Mouse (Mus musculus) retina, adult 2 months (tissue): Measurements from ENCODE around the gene Ano10.
"Not testable (repeated sequence)": the region's sequence is repeated elsewhere in the genome, so short reads cannot be mapped to it uniquely, and the experiment has no call there.

Source experiments
- DNase-seq: peaks from one replicate; pipeline ENCODE4 v3.0.0-alpha.2; 2012; ENCODE audit warnings: low read depth, low spot score

The Ano10 gene

DNA sequence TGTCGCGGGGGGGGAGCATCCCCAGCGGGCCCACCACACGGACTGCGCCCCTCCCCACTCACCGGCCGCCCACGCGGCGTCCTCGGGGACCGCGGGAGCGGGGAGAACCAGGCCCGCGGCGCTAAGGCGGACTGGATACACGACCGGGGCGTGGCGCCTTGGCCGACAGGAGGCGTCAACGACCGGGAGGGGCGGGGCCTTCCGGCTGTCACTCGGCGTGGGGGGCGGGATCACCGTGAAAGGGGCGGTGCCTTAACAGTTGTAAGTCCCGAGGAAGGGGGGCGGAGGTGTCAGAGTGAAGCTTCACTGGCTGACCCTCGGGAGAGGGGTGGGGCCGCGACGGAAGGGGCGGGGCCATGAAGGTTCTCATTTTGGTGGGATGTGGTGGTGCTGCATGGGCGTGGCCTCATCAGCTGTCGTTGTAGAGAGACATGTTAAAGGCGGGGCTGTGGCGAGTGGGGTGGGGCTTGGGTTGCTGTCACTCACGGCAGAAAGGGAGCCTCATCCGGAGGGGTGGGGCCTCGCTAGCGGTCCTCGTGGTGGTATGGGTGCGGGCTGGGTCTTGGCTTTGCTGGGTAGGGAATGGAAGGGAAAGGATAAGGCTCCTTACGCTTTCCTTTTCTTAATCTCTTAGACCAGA lies at the start of gene Ano10:
Ano10 (minus strand) TSS at position 182 of the 640 bp plus-strand sequence.
- peak; percentile 88 for DNase-seq

DNA sequence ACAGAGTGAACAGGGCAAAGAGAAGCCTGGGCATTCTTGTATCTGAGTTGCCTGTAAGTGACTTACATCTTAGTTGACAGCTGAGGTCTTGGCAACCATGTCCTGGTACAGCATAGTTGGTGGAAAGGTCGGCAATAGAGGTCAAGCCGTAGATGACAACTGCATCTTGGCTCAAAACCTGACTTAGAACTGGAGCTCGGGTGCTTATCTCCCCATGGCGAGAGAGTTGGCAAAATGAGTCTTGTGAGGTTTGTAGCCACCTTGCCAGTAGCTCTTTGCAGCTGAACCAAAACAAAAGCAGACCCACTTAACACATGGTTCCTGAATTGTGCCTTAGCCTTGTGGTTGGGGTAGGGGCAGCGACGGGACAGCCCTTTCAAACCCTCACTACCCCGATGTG lies 49.2 kb upstream of the Ano10 start:
- DNase-seq: no peak

DNA sequence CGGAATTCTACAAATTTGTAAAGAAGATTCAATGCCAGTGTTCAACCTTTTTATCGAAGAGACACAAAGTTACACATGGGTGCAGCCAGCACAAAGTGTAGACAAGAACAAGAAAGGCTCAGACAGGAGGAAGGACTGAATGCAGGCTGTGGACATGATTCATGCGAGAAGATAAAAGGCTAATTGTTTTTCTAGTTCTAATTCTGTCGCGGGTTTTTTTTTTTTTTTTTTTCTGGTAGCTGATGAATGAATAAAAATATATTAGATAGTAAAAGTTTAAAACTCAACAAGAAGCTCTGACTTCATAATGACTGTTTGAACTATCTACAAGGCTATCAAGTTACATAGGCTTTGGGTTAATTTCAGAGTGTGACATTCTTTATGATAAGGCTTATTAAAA lies 45.7 kb upstream of the Ano10 start:
- DNase-seq: no peak

DNA sequence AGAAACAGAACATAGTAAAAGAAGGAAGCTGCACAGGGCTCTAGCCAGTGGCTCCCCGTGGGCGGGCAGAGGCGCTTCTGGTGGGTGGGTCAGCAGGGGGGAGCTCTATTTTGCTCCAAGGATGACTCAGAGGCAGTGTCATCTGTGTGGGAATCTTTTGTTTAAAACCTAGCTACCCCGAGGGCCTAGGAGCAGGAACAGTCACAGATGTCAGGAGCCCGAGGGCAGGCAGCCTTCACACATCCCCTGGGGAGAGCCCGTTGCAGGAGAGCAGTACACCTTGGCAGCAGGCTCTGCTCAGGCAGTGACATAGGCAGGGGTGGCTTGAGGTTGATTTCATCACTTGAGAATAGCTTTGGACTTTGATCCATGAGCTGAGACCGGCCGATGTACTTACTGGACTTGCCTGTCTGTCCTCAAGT lies 43.3 kb upstream of the Ano10 start:
- no peak for DNase-seq

DNA sequence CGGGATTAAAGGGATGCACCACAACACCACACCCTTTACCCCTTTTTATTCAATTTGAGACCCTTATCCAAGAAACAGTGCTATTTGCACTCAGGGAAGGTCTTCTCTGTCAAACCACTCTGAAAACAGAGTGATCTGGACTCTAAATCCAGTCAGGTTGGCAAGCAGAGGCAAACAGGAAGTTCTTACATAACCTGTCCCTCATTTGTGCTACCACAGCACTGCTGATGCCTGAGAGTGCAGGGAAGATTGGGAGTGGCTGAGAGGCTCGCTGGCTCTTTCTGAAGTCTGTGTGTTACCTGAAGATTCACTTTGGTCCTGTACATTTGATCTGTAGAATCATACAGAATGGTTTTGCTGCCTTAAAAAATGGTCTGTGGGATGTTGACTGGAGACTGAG lies 42.5 kb upstream of the Ano10 start:
- no peak for DNase-seq

DNA sequence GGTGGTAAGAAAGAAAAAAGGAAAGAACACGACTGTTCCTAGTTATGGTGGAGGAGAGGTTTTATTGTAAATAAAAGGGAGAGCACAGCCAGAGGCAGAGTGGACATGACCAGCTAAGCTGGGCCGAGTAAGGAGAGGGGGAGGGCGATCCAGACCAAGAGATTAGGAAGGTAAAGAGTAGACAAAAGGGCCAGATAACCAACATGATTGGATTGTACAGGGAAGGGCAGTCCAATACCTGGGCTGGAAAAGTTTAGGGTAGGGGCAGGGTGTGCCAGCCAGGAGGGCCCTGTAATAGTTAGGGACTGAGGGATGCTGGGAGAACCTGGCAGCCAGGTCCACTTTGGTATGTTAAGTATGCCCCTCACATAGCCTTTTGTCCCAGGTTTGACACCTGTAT lies 34.0 kb upstream of the Ano10 start:
- no peak for DNase-seq

DNA sequence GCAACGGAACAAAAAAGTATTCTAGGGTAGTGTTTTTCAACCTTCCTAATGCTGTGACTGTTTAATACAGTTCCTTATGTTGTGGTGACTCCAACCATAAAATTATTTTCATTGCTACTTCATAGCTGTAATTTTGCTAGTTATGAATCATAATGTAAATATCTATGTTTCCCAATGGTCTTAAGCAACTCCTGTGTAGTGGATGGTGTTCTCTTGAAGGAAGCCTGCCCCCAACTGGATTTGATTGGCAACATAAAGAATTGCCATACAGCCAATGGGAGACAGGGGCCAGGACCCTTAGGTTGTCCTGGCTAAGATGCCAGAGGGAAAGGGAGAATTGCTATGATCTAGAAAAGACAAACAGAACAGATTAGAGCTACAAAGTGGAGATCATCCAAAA lies 31.8 kb upstream of the Ano10 start:
- DNase-seq: no peak

DNA sequence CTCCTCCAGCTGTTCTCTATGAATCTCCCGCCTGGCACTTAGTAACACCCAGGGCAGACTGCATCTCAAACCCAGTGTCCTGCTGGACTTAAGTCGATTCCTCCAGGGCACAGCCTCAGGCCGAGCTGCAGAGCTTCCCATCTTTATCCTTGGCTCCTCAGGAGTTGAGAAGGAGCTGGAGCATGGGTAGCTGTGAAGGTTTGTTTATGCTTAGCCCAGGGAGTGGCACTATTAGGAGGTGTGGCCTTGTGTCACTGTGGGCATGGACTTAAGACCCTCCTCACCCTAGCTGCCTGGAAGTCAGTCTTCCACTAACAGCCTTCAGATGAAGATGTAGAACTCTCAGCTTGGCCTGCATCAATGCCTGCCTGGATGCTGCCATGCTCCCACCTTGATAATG lies 28.1 kb upstream of the Ano10 start:
- DNase-seq: no peak

DNA sequence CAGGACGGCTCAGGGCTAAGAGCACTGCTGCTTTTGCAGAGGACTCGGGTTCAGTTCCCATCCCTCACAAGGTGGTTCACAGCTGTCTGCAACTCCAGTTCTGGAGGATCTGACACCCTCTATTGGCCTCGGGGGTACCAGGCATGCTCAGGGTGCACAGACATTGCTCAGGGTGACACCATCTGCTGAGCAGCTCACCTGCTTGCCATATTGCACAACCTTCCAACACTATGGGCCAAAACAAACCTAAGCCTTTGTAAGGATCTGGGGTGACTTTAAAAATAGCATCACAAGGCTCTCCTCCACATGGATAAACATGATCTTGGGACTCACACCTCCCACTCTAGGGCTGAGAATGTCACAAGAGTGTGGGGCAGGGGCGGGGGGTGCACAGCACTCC lies 26.4 kb upstream of the Ano10 start:
- DNase-seq: no peak

DNA sequence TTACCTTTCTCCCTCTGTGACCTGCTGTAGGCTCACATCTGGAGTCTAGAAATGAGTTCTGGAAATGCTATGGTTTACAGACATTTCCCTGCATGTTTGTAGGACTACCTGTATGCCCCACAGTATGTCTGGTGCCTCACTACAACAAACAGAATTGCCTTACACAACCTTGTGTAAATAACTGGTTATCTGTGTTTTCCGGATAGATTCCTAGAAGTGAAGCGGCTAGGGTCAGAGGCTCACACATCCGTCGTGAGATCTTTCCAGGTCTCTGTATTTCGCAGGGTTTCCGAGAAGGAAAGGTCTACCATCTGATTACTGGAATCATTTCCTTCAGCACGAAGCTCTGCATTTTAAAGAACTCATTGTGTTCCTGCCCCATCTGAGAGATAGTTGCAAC lies 22.3 kb upstream of the Ano10 start:
- DNase-seq: no peak

DNA sequence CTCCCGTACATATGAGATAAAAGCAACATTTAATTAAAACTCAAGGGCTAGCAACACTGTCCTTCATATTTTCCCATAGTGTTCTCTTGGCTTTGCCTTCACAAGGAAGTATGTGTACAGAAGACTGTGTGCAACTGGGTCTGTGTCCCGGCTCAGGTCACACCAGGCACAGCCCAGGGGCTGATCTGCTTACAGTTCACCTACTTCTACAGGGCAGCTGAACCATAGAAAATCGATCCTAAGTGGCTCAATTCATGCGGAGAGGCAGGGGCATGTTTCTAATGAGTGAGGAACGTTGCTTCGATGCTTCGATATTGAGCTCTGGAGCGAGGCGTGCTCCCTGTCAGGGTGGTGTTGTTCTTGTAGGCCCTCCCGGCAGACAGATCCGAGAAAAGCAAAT lies 21.3 kb upstream of the Ano10 start:
- no peak for DNase-seq

DNA sequence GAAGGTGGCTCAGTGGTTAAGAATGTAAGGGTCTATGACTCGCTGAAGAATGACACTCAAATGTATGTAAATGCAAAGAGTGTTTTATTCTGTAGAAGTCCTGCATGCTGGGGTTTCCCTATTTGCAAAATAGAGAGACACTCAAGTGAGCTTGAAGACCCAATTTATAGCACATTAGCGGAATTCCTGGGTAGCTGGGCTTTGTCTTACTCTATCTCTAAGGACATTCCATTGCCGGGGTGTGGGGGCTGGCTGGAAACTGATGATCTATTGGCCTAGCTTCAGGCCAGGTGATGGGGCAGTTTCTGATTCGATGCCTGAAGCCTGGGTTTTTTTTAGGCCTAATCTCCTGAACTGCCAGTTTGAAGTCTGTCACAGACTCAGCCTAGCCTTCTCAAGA lies 20.7 kb upstream of the Ano10 start:
- DNase-seq: no peak

DNA sequence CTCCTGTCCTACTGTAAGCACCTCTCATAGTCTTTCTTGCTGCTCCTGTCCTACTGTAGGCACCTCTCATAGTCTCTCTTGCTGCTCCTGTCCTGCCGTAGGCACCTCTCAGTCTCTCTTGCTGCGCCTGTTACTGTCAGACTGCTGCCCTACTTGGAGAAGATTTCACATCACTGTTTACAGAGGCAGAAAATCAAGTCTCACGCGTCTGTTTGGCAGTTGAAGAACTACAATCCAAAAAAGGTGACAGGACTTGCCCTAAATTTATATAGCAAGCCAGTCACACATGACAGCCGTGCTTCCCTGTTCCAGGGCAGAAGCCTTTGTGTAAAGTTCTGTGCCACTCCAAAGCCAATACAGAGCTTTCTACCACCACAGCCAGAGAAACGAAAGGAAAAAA lies 20.2 kb upstream of the Ano10 start:
- no peak for DNase-seq

DNA sequence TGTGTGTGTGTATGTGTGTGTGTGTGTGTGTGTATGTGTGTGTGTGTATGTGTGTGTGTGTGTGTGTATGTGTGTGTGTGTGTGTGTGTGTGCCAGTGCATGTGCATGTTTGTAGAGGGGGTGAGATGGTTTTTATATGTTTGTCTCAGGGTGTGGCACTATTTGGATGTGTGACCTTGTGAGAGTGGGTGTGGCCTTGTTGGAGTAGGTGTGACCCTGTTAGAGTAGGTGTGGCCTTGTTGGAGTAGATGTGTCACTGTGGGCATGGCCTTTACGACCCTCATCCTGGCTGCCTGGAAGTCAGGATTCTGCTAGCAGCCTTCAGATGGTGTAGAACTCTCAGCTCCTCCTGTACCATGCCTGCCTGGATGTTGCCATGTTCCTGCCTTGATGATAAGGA lies 18.9 kb upstream of the Ano10 start:
- DNase-seq: not testable (repeated sequence)

DNA sequence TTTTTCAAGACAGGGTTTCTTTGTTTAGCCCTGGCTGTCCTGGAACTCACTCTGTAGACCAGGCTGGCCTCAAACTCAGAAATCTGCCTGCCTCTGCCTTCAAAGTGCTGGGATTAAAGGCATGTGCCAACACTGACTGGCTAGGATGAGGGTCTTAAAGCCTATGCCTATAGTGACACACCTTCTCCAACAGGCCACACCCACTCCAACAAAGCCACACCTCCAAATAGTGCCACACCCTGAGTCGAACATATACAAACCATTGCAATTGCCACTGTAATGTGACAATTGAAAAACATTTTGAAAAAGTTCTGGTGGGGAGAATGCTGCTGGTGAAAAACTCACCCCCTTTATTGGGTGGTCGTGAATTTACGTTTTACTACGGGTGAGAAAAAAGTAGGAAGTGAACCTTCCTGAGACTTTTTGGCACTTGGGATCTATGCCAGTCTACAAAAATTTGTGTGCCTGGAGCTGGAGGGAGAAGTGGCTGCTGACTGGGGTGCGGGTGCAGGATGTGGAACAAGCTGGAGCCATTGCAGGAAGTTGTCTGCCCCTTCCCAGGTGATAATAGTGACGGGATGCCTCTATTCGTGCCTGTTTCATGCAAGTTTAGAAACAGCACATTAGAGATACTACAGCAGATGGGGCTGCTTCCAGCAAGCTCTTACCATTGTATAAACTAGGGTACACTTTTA lies 18.2 kb upstream of the Ano10 start:
- no peak for DNase-seq

DNA sequence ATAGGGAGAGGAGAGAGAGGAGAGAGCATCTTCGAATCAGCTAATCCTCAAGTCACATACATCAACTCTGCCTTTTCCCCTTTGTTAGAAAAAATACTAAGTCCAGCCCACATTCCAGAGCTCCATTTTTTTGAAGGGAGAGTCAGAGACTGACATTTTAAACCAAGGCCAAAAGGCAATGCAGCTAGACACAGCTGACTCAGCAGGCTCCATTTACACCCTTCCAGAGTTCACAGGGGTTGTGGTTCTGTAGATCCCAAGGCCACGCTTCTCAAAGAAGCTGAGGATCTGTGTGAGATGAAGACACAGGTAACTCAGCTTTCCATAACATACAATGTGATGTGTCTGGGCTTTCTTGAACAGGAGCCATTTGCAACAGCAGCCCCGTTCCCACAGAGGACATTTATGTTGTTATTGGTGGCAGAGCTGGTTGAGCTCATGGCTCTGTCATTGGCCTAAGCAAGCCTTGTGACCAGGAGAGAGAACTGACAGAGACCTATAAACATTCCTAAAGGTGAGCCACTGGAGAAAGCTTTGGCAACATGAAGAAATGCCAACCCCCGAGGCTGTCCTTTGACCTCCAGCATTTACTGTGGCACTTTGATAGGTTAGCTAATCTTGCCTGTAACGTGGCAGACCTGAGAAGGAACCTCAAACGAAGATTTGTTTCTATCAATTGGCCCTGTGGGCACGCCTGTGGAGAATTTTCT lies 17.0 kb upstream of the Ano10 start:
- no peak for DNase-seq

DNA sequence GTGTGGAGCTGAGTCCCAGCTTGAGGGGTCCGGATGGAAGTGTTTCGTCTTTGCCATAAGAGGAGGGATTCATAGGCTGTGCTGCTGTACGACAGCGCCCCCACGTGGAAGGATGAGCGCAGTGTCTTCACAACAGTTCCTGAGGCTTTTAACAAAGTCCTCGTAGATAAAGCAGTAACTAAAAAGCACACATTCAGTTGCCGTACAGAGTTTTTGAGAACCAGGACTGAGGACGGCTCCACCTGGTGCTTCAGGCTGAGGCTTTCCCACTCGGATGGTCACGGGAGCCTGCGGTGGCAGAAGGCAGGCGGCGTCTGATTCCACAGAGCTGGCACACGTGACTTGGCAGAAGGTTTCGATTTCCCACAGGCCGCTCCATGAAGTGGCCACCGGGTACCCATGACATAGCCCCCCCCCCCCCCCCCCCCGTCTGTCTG lies 16.4 kb upstream of the Ano10 start:
- DNase-seq: peak; percentile 69

DNA sequence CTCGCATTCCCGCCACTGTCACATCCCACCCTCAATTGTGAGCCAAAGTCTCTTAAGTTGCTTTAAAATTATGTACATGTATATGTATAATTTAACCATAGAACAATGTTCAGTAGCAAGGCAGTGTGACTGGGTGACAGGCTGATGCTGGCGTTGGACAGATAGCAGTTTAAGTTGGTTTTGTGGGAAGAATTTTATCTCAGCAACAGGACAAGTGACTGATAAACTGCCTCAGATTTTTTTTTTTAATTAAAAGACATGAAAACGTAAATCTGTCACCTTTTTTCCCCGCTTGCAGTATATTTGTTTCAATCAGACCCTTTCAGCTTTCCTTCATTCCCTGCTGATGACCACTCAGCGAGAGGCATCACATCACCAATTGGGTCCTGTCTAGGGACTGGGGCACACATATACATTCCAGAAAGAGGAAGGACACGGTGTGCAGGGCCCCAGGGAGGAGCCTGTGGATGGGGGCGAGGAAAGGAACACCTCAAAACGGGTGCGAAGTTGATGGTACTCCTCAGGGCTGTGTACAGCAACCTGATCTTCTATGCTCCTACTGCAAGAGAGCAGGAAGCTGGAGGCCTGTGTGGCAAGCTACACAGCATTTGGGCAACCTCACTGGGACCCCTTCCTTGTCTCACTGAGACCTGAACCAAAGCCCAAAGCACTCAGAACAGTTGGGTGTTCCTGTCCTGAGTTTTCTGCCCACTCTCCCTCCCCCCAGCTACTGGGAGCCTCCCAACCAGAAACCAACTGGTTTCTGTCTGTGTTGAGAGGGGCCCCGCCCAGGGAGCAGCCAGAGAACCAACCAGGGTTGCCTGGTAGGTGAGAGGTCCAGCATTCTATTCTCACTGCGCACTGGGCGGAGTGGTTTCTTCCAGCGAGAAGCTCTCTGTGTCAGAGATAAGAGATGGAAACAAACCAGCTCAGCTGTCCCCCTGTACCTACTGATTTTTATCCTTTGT lies 15.1 kb upstream of the Ano10 start:
- no peak for DNase-seq

DNA sequence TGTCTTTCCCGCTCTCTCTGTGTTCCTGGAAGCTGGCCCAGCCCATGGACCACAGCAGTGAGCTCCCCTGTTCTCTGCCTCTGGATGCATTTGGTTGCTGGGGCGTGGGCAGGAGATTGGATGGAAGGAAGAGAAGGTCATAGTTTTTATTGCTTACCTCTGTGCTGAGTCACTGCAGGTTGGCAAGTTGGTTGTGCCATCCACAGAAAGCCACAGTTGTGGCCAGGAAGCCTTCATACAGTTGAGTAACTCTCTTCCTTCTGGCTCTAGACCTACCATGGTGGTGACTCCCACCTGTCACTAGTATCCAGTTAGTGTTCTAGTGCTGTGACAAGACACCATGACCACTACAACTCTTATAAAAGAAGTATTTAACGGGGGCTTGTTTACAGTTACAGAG lies 11.1 kb upstream of the Ano10 start:
- DNase-seq: no peak

DNA sequence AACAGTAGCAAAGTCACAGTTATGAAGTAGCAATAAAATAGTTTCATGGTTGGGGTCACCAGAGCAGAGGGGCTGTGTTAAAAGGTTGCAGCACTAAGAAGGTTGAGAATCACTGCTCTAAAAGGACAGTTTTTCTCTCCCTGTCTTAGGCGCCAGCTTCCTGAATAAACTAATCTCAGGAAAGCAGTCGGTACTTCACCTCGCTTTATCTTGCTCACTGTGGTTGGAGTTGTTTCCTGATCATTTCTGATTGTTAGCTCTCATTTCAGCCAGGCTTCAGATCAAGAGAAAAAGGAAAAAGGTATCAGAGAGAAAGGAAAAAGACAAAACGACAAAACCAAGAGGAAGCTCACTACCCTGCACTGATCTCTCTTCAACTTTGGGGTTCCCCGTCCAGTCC lies 1.9 kb upstream of the Ano10 start:
- no peak for DNase-seq

DNA sequence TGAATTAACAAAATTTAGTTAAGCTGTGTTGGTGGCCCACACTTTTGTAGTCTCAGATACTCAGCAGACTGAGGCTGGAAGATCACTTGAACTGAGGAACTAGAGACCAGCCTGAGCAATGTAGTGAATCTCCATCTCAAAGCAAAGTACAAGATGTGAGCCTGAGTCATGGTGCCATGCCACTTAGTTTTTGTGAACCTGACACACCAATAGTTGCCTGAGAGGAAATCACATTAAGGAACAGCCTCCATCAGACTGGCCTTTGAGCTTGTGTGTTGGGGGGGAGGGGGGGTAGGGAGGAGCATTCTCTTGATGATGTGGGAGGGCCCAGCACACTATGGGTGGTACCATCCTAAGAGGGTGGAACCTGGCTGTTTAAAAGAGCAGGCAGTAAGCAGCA lies 1.2 kb upstream of the Ano10 start:
- no peak for DNase-seq

DNA sequence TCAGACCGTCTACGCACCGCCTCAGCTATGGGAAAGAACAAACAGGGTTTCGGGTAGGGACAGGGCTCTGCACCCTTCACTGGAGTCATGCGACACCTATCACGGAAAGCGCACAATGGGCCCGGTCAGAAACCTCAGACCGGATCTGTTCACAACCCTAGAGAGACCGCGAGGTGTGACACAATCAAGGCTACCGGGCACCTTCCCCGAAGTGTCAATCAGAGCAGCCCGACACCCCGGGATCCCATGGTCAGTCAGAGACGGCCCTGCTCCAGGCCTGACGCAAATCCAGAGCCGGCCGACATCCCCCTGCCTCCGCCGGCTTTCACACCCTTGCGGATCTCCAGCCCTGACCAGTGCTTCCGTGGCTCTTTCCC lies 370 bp downstream of the Ano10 start:
- DNase-seq: no peak
